Comparison of ENCODE assay signal across 8 mouse cellular contexts in genomic region chr4:137942782-137943486, GRCm38 (mm10). TPM values are rescaled to one million over a fixed set of nuclear protein-coding genes. Genes with fewer than 3 reads are reported as not detected.
DNase-seq lines count a peak whose midpoint lies in the region; ATAC-seq lines count a peak whose summit lies in the region.
"Had no signal": no experiment of that assay in that cellular context is flagged by ENCODE, and none has a peak within 500 bp of the region (broad histone marks: within the 10 kb centered on the region; RNA-seq: fewer than 3 reads in every experiment).

No protein-coding gene starts in this region.

- no peaks in the 10 kb centered on the region for H3K27me3 ChIP-seq in hindbrain, embryonic 14.5 days (ENCODE audit: control insufficient read depth, insufficient read depth, low read length)

- H3K36me3 ChIP-seq in hindbrain, embryonic 14.5 days (replicated peaks; ENCODE audit: control insufficient read depth, insufficient read depth): peaks cover 54% of the 10 kb centered on the region

- 52% methylated on average over 9 of the region's 9 CpGs for WGBS in hindbrain, embryonic 14.5 days

- H3K4me2 ChIP-seq in hindbrain, embryonic 14.5 days (replicated peaks): no peak overlapping the region
- H3K4me2 ChIP-seq: lung, embryonic 15.5 days had no signal

- ATAC-seq in hindbrain, embryonic 14.5 days (ENCODE audit: low FRiP score): no peak
- no peak for ATAC-seq in activated CD4-positive, CD25-positive, alpha-beta regulatory T cell, adult 4 months
- no peak for ATAC-seq in inflammation-experienced regulatory T-cells, adult 6 months

- no peak overlapping the region for H3K4me3 ChIP-seq in hindbrain, embryonic 14.5 days (replicated peaks; ENCODE audit: low read length)
- H3K4me3 ChIP-seq: lung, embryonic 15.5 days had no signal

- peaks cover 25% of the 10 kb centered on the region for H3K4me1 ChIP-seq in hindbrain, embryonic 14.5 days (replicated peaks; ENCODE audit: control insufficient read depth, insufficient read depth, low read length)

- H3K27ac ChIP-seq in hindbrain, embryonic 14.5 days: peak overlapping the region; percentile 57; the same call in 1 of the 2 replicates
- H3K27ac ChIP-seq: lung, embryonic 15.5 days had no signal

- peak; percentile 28 for DNase-seq in layer of hippocampus, adult 11-12 months (ENCODE audit: low spot score)
- DNase-seq in layer of hippocampus, adult 9-11 months: no peak
- DNase-seq in right cerebral cortex, postnatal 10 days (ENCODE audit: low spot score in 2 of 2): peak; percentile 64 to 68
- DNase-seq in right cerebral cortex, postnatal 14 days: no peak
- DNase-seq in hindbrain, embryonic 14.5 days (ENCODE audit: low spot score): no peak

- H3K9ac ChIP-seq in hindbrain, embryonic 14.5 days: no peak overlapping the region
- H3K9ac ChIP-seq: lung, embryonic 15.5 days had no signal

- no peaks in the 10 kb centered on the region for H3K9me3 ChIP-seq in hindbrain, embryonic 14.5 days (ENCODE audit: control insufficient read depth, low read length)
- H3K9me3 ChIP-seq: lung, embryonic 15.5 days had no signal

RNA-seq across cellular contexts. Expression of gene Eif4g3, which starts 49.9 kb away (rescaled TPM):
- polyA plus RNA-seq in hindbrain, embryonic 14.5 days (2014; fragmentation: Nextera tagmentation; extraction: Ambion mirVana): 59.7 and 65.3 TPM in 2 replicates
- 10 to 100 TPM; 35.4 to 42.5 TPM for polyA plus RNA-seq in activated CD4-positive, CD25-positive, alpha-beta regulatory T cell, adult 4 months (2017; shearing (Covaris generic))
- 10 to 100 TPM; 33.8 to 51.8 (median 42.4) TPM for polyA plus RNA-seq in inflammation-experienced regulatory T-cells, adult 6 months (2017; shearing (Covaris generic))

Comparison
In these comparisons a context has a peak if more than half of its experiments do, and no peak if none do; other contexts are left out.
1. DNase-seq: peak in layer of hippocampus, adult 11-12 months (single experiment) and right cerebral cortex, postnatal 10 days (2 of 2); none in layer of hippocampus, adult 9-11 months (single experiment), right cerebral cortex, postnatal 14 days (single experiment) and hindbrain, embryonic 14.5 days (single experiment).